Mouse (Mus musculus) T-helper 2 cell (primary cell): ENCODE measurements at regions not wholly inside any gene's neighbourhood (a gene's known extent, or its start where the extent isn't known, plus 50 kb on each side); places are given as distances from the start of the nearest gene placed in this dataset.

Experiments used
- in situ Hi-C: fragments of 300-600 bp; cut with MboI, MseI; formaldehyde crosslinking; loops from one replicate; pipeline ENCODE4 v1.15.1; 2025; ENCODE audit warnings: high pct_unique_total_duplicates

- in situ Hi-C loops, result no loop called here
Observed at GRCm38 (mm10) chr9:111838069-111838820, 148.1 kb upstream of the Stac start.

- in situ Hi-C loops, result no loop called here
Observed at GRCm38 (mm10) chr9:111822094-111822493, 131.9 kb upstream of the Stac start.

- in situ Hi-C loops, result no loop called here
Observed at GRCm38 (mm10) chr9:111817461-111817860, 127.3 kb upstream of the Stac start.

GRCm38 (mm10) chr9:111804931-111805330 lies 114.8 kb upstream of the Stac start:
- in situ Hi-C loops, result no loop called here

GRCm38 (mm10) chr9:111801381-111801780 lies 111.2 kb upstream of the Stac start:
- in situ Hi-C loops, result no loop called here

- in situ Hi-C loops, result no loop called here
Observed at GRCm38 (mm10) chr9:111800869-111801268, 110.7 kb upstream of the Stac start.

- in situ Hi-C loops, result no loop called here
Observed at GRCm38 (mm10) chr9:111778981-111779380, 88.8 kb upstream of the Stac start.

- in situ Hi-C loops, result no loop called here
Observed at GRCm38 (mm10) chr9:111777433-111778135, 87.4 kb upstream of the Stac start.

- in situ Hi-C loops, result no loop called here
Observed at GRCm38 (mm10) chr9:111774229-111774628, 84.1 kb upstream of the Stac start.

- in situ Hi-C loops, result loop anchor here (10.0 kb wide), 1 partner anchor 1988 kb away; no protein-coding TSS in a partner anchor
Observed at GRCm38 (mm10) chr9:111762653-111763468, 72.7 kb upstream of the Stac start.

- in situ Hi-C loops, result no loop called here
Observed at GRCm38 (mm10) chr9:111755235-111755634, 65.1 kb upstream of the Stac start.

- in situ Hi-C loops, result no loop called here
Observed at GRCm38 (mm10) chr9:111746151-111746550, 56.0 kb upstream of the Stac start.

GRCm38 (mm10) chr9:111745206-111745605 lies 55.1 kb upstream of the Stac start:
- in situ Hi-C loops, result no loop called here
